Mouse (Mus musculus): ENCODE measurements around the gene Olfr67.
"Not testable (repeated sequence)": the region's sequence is repeated elsewhere in the genome, so short reads cannot be mapped to it uniquely, and the experiment has no call there.

Gene Olfr67

DNA sequence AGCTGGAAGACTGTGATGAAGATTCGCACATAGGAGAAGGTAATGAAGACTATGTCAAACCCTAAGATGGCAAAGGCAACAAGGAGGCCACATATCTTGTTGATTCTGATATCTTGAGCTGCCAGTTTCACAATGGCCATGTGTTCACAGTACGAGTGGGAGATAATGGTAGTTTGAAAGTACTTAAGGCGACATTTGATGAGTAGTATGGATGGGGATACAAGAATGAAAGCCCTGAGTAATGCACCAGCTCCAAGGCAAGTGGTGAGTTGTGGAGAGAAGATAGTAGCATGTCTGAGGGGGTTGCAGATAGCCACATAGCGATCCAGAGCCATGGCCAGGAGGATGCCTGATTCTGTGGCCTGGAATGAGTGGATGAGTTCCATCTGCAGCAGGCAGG, 14.0 kb downstream of the Olfr67 start:
- DNase-seq (ENCODE audit: inconsistent age in 2 of 2, low spot score in 1 of 2) = not testable (repeated sequence)

DNA sequence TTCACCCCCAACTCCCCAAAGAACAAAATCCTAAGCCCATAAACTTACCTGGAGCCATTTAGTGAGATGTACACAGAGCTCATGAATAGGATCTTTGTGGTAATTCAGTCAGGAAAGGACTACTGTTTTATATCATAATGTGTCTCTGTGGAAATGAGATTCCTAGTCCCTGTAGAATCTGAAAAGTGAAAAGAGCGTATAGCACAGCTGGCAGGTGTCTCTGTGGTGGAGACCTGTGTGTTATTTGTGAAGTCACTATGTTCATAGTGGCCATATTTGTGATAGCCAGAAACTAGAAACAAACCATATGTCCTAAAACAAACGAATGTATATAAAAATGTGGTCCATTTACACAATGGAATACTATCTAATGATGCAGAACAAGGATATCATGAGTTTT, 20.1 kb downstream of the Olfr67 start, which contains the start of gene Olfr69:
Gene Olfr69, minus strand, starts transcription at position 101 of the 400 bp plus-strand sequence.
- no peak for DNase-seq (ENCODE audit: inconsistent age in 2 of 2, low spot score in 1 of 2)

DNA sequence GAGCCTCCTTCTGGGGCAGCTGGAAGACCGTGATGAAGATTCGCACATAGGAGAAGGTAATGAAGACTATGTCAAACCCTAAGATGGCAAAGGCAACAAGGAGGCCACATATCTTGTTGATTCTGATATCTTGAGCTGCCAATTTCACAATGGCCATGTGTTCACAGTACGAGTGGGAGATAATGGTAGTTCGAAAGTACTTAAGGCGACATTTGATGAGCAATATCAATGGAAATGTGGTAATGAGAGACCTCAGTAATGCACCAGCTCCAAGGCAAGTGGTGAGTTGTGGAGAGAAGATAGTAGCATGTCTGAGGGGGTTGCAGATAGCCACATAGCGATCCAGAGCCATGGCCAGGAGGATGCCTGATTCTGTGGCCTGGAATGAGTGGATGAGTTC, 23.9 kb downstream of the Olfr67 start:
- not testable (repeated sequence) for DNase-seq (ENCODE audit: inconsistent age in 2 of 2, low spot score in 1 of 2)

DNA sequence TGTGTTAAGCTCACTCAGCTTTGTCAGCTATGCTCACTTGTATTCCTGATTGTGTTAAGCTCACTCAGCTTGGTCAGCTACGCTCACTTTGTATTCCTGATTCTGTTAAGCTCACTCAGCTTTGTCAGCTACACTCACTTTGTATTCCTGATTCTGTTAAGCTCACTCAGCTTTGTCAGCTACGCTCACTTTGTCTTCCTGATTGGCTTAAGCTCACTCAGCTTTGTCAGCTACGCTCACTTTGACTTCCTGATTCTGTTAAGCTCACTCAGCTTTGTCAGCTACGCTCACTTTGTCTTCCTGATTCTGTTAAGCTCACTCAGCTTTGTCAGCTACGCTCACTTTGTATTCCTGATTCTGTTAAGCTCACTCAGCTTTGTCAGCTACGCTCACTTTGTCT, 29.4 kb downstream of the Olfr67 start:
- DNase-seq (ENCODE audit: inconsistent age in 2 of 2, low spot score in 1 of 2) = not testable (repeated sequence)

DNA sequence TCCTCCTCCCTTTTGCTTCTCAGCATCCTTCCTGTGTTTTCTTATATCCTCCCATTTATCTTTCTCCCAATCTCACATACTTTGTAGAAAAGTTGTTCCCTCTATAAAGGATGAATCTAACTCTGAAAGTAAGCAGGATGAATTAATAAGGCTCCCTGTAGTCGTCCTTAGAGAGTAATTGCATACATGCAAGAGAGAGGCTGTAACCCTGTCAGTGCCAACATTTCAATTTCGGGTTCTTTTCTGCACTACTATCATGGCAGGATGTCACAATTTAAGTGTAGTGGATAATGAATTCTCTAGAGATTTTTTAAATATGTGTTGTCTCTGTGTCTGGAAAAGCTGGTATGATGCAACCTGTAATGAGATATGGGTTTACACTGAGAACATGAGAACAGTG, 34.4 kb downstream of the Olfr67 start, which contains the start of gene Olfr630:
Gene Olfr630, minus strand, starts transcription at position 101 of the 400 bp plus-strand sequence.
- DNase-seq (ENCODE audit: inconsistent age in 2 of 2, low spot score in 1 of 2) = no peak

GRCm38 (mm10) chr7:103744843-103745242, 46.8 kb downstream of the Olfr67 start, which contains the start of gene Olfr629:
Olfr629 (minus strand) TSS chr7:103744943.
- DNase-seq (ENCODE audit: inconsistent age in 2 of 2, low spot score in 1 of 2) = no peak
